Mouse (Mus musculus) heart, postnatal 0 days (tissue): ENCODE measurements at regions not wholly inside any gene's neighbourhood (a gene's known extent, or its start where the extent isn't known, plus 50 kb on each side); places are given as distances from the start of the nearest gene placed in this dataset.

Experiments
- CTCF ChIP-seq: IDR thresholded peaks from 2 replicates; pipeline ENCODE4 v1.5.1; 2016; ENCODE audit warnings: antibody characterized with exemption, control low read depth, low read depth
- EP300 ChIP-seq: IDR thresholded peaks from 2 replicates; pipeline ENCODE4 v1.6.1; 2016; ENCODE audit warnings: antibody characterized with exemption, low read depth

DNA sequence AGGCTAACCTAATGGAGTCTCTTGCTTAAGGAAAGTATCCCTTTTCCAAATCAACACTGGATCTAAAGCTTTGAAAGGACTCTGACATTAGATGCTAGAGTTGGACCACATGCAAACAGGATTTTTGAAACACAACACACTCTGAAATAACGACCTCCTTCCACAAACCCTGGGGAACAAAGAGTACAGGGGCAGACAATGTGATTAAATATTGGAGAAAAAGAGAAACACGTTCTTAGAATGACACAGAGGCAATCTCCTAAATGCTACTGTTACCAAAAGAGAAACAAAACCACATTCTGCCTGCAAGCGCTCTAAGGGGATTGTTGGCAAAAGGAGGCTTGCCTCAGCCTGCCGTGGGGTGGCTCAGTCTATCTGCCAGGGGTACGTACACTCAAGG lies 1422.0 kb downstream of the Gsdmc2 start:
- TF ChIP-seq CTCF (no peak), EP300 (no peak)
